Mouse (Mus musculus) ES-Bruce4 (cell line): ENCODE results near the gene Tle3. TPM values are rescaled to one million over a fixed set of nuclear protein-coding genes. Genes with fewer than 3 reads are reported as not detected.

Source experiments
- H3K27ac ChIP-seq: 2 replicates; pipeline ENCODE4 v1.5.1; 2012; ENCODE audit warnings: low read length, inconsistent platforms; ENCODE audit not compliant: insufficient read depth
- H3K27me3 ChIP-seq: 2 replicates; pipeline ENCODE4 v1.6.1; 2012; ENCODE audit warnings: mild to moderate bottlenecking, low read length, inconsistent platforms; ENCODE audit not compliant: control insufficient read depth, poor library complexity, insufficient read depth, severe bottlenecking
- H3K36me3 ChIP-seq: 2 replicates; pipeline ENCODE4 v1.6.1; 2012; ENCODE audit warnings: inconsistent platforms, mild to moderate bottlenecking, low read length, moderate library complexity; ENCODE audit not compliant: control insufficient read depth, poor library complexity, insufficient read depth, severe bottlenecking
- H3K4me1 ChIP-seq: one replicate; pipeline ENCODE4 v1.8.1; 2011; ENCODE audit warnings: low read length; ENCODE audit not compliant: control insufficient read depth, insufficient read depth
- H3K4me3 ChIP-seq: 2 replicates; pipeline ENCODE4 v1.5.1; 2011; ENCODE audit warnings: low read depth, mild to moderate bottlenecking, low read length
- H3K9ac ChIP-seq: 2 replicates; pipeline ENCODE4 v1.6.1; 2012; ENCODE audit warnings: low read depth, mild to moderate bottlenecking, inconsistent platforms; ENCODE audit not compliant: poor library complexity, severe bottlenecking
- H3K9me3 ChIP-seq: replicated peaks from 2 replicates; pipeline ENCODE4 v1.6.1; 2012; ENCODE audit warnings: mild to moderate bottlenecking, low read length, inconsistent platforms; ENCODE audit not compliant: control insufficient read depth, poor library complexity, insufficient read depth, severe bottlenecking
- CTCF ChIP-seq: IDR thresholded peaks from one replicate; pipeline ENCODE4 v1.8.1; 2011; ENCODE audit warnings: low read depth, low read length
- EP300 ChIP-seq: IDR thresholded peaks from 2 replicates; pipeline ENCODE4 v1.6.1; 2011; ENCODE audit warnings: low read depth, low read length; ENCODE audit not compliant: insufficient read depth
- POLR2A ChIP-seq: IDR thresholded peaks from one replicate; pipeline ENCODE4 v1.8.1; 2011; ENCODE audit warnings: low read length; ENCODE audit not compliant: insufficient read depth
- polyA plus RNA-seq: library from polyadenylated mRNA; stranded (reverse); fragments of >200 nt; gene quantifications from 2 replicates; pipeline ENCODE4 v1.2.4, GENCODE M21; 2011; ENCODE audit warnings: low read depth; ENCODE audit not compliant: missing spikeins, insufficient read depth, insufficient read length

Tle3 gene
- polyA plus RNA-seq, 1 experiment: 146 TPM

GRCm38 (mm10) chr9:61380258-61381062, 8.3 kb downstream of the Tle3 start:
- no peak for TF ChIP-seq CTCF
- TF ChIP-seq EP300: no peak
- no peak for TF ChIP-seq POLR2A
- no peak overlapping the region for H3K27ac ChIP-seq
- peaks cover 33% of the 10 kb centered on the region for H3K36me3 ChIP-seq
- no peak overlapping the region for H3K4me3 ChIP-seq
- H3K9me3 ChIP-seq: no peaks in the 10 kb centered on the region
- H3K4me1 ChIP-seq: peaks cover 14% of the 10 kb centered on the region
- no peaks in the 10 kb centered on the region for H3K27me3 ChIP-seq
- no peak overlapping the region for H3K9ac ChIP-seq

GRCm38 (mm10) chr9:61381063-61381408, 8.9 kb downstream of the Tle3 start:
- H3K9me3 ChIP-seq: no peaks in the 10 kb centered on the region
- H3K9ac ChIP-seq: no peak overlapping the region
- no peak overlapping the region for H3K27ac ChIP-seq
- TF ChIP-seq CTCF (no peak), EP300 (no peak), POLR2A (no peak)
- peaks cover 16% of the 10 kb centered on the region for H3K4me1 ChIP-seq
- H3K36me3 ChIP-seq: peaks cover 27% of the 10 kb centered on the region
- H3K27me3 ChIP-seq: no peaks in the 10 kb centered on the region
- H3K4me3 ChIP-seq: no peak overlapping the region

- Histone ChIP-seq H3K27ac (no peak overlapping the region), H3K4me1 (peaks cover 16% of the 10 kb centered on the region), H3K4me3 (no peak overlapping the region), H3K9ac (no peak overlapping the region), H3K27me3 (no peaks in the 10 kb centered on the region), H3K36me3 (peaks cover 24% of the 10 kb centered on the region), H3K9me3 (no peaks in the 10 kb centered on the region)
- TF ChIP-seq EP300: no peak
- TF ChIP-seq POLR2A: no peak
- no peak for TF ChIP-seq CTCF
Measured at GRCm38 (mm10) chr9:61381445-61381844, 9.3 kb downstream of the Tle3 start.

GRCm38 (mm10) chr9:61382595-61383186, 10.5 kb downstream of the Tle3 start:
- H3K4me1 ChIP-seq: peaks cover 17% of the 10 kb centered on the region
- H3K27ac ChIP-seq: no peak overlapping the region
- H3K27me3 ChIP-seq: no peaks in the 10 kb centered on the region
- no peak overlapping the region for H3K9ac ChIP-seq
- no peaks in the 10 kb centered on the region for H3K9me3 ChIP-seq
- no peak overlapping the region for H3K4me3 ChIP-seq
- TF ChIP-seq EP300: no peak
- peaks cover 20% of the 10 kb centered on the region for H3K36me3 ChIP-seq

- Histone ChIP-seq H3K4me3 (no peak overlapping the region), H3K27ac (no peak overlapping the region), H3K9me3 (no peaks in the 10 kb centered on the region), H3K9ac (no peak overlapping the region), H3K36me3 (peaks cover 17% of the 10 kb centered on the region), H3K4me1 (peaks cover 16% of the 10 kb centered on the region), H3K27me3 (no peaks in the 10 kb centered on the region)
- TF ChIP-seq POLR2A: no peak
- no peak for TF ChIP-seq EP300
- no peak for TF ChIP-seq CTCF
Measured at GRCm38 (mm10) chr9:61384101-61384500, 11.9 kb downstream of the Tle3 start.

GRCm38 (mm10) chr9:61384646-61385443, 12.7 kb downstream of the Tle3 start:
- H3K9me3 ChIP-seq: no peaks in the 10 kb centered on the region
- H3K36me3 ChIP-seq: peaks cover 15% of the 10 kb centered on the region
- H3K27ac ChIP-seq: no peak overlapping the region
- no peak overlapping the region for H3K4me3 ChIP-seq
- TF ChIP-seq EP300 (peak; percentile 50; the same call in 1 of the 2 replicates), CTCF (no peak)
- no peak overlapping the region for H3K9ac ChIP-seq
- H3K27me3 ChIP-seq: no peaks in the 10 kb centered on the region
- peaks cover 14% of the 10 kb centered on the region for H3K4me1 ChIP-seq
